Mouse (Mus musculus): ENCODE data around the gene Coro7. TPM values are rescaled to one million over a fixed set of nuclear protein-coding genes. Genes with fewer than 3 reads are reported as not detected.
A peak's percentile ranks its signal among the peaks of the same experiment; 100 is the strongest.

Coro7 gene
- polyA plus RNA-seq (2016; fragmentation: Nextera tagmentation; extraction: Ambion mirVana), result 17.6 and 19.1 TPM in 2 replicates

GRCm38 (mm10) chr16:4679121-4680018 is at the start of gene Coro7:
Coro7 (minus strand) TSS chr16:4679777.
- H3K27ac ChIP-seq, result peak within 1 kb of the TSS; percentile 81
- H3K4me1 ChIP-seq, result peaks cover 28% of the 10 kb centered on the region
- H3K4me3 ChIP-seq, result peak within 1 kb of the TSS; percentile 76
- H3K27me3 ChIP-seq (ENCODE audit: poor library complexity, severe bottlenecking), result no peaks in the 10 kb centered on the region
- under 1% methylated on average over 47 of the region's 47 CpGs for WGBS
- H3K9me3 ChIP-seq, result no peaks in the 10 kb centered on the region
- DNase-seq (ENCODE audit: extremely low spot score, low spot score), result peak; percentile 93
- peaks cover 22% of the 10 kb centered on the region for H3K36me3 ChIP-seq (replicated peaks)

DNA sequence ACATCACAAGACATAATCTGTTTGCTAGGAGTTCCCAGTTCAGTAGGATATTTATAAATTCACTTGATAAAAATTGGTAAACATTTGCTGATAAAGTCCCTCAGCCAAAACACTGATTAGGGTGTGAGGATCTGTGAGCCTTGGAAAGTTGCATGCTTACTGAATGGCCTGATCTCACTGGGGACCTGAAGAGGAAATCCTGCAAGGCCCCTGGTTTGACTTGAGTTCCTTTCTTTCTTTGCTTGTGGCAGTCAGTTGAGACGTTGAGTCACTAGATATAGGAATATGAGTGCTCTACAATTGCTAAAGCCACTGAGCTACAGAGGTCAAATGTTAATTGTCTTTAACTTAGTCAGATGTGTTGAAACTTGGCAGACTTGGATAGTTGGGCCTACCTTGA is 48.4 kb upstream of the Coro7 start:
- Histone ChIP-seq H3K36me3 (replicated peaks) (peaks cover 11% of the 10 kb centered on the region), H3K27ac (no peak overlapping the region), H3K4me3 (no peak overlapping the region; the same call in 1 of the 2 replicates), H3K4me1 (peaks cover 18% of the 10 kb centered on the region), H3K9me3 (no peaks in the 10 kb centered on the region), H3K27me3 (ENCODE audit: poor library complexity, severe bottlenecking) (peaks cover 13% of the 10 kb centered on the region; the same call in 1 of the 2 replicates)
- DNase-seq (ENCODE audit: extremely low spot score, low spot score), result no peak
- WGBS, result 76% methylated on average over 1 of the region's 1 CpGs

- WGBS, result 96% methylated on average over 1 of the region's 1 CpGs
- DNase-seq (ENCODE audit: extremely low spot score, low spot score), result no peak
- H3K4me1 ChIP-seq, result peaks cover 18% of the 10 kb centered on the region
- peaks cover 11% of the 10 kb centered on the region for H3K36me3 ChIP-seq (replicated peaks)
- no peaks in the 10 kb centered on the region for H3K9me3 ChIP-seq
- peaks cover 13% of the 10 kb centered on the region; the same call in 1 of the 2 replicates for H3K27me3 ChIP-seq (ENCODE audit: poor library complexity, severe bottlenecking)
- H3K4me3 ChIP-seq, result peak overlapping the region; percentile 89
- no peak overlapping the region for H3K27ac ChIP-seq
These were observed 47.9 kb upstream of the Coro7 start for GRCm38 (mm10) chr16:4727526-4727925.

- Histone ChIP-seq H3K36me3 (replicated peaks) (peaks cover 8% of the 10 kb centered on the region), H3K9me3 (no peaks in the 10 kb centered on the region), H3K4me3 (peak overlapping the region; percentile 89), H3K4me1 (peaks cover 18% of the 10 kb centered on the region), H3K27ac (peak overlapping the region; percentile 94), H3K27me3 (ENCODE audit: poor library complexity, severe bottlenecking) (peaks cover 13% of the 10 kb centered on the region; the same call in 1 of the 2 replicates)
- under 1% methylated on average over 40 of the region's 40 CpGs for WGBS
- no peak for DNase-seq (ENCODE audit: extremely low spot score, low spot score)
These were observed 47.1 kb upstream of the Coro7 start for GRCm38 (mm10) chr16:4726528-4727128.

DNA sequence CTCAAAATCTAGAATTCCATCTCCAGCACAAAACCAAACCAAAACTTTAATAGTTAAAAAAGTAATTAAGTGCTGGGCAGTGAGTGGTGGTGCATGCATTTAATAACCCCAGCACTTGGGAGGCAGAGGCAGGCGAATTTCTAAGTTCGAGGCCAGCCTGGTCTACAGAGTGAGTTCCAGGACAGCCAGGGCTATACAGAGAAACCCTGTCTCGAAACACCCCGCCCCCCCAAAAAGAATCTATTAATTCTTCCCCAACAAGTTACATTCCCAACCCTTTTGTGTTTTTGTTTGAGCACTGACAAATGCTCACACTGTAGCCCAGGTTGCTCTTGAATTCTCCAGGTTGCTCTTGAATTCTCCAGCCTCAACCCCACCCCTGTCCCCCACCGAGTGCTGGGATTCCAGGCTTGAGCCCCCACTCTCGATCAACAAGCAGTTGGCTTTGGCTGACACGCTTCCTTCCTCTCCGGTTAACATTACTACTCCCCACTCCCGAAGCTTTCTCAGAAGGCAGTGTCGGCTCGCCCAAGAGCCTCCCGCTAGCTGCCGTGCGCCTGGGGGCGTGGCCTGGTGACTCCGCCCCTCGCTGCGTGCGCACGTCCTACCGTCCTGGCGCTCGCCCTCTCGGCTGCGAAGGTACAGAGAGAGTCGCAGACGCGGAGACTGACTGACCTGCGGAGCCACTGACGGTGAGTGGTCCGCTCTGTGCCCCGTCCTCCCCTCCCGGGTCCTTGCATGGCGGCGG is 46.4 kb upstream of the Coro7 start, which contains the start of gene Hmox2:
TSS of gene Hmox2 (plus strand) at position 582 of the 748 bp plus-strand sequence.
- Histone ChIP-seq H3K4me3 (peak within 1 kb of the TSS; percentile 89), H3K27ac (peak within 1 kb of the TSS; percentile 94), H3K27me3 (ENCODE audit: poor library complexity, severe bottlenecking) (peaks cover 13% of the 10 kb centered on the region; the same call in 1 of the 2 replicates), H3K9me3 (no peaks in the 10 kb centered on the region), H3K4me1 (peaks cover 18% of the 10 kb centered on the region), H3K36me3 (replicated peaks) (peaks cover 4% of the 10 kb centered on the region)
- DNase-seq (ENCODE audit: extremely low spot score, low spot score), result peak; percentile 90
- WGBS, result 6% methylated on average over 35 of the region's 35 CpGs

- DNase-seq (ENCODE audit: extremely low spot score, low spot score), result no peak
- Histone ChIP-seq H3K4me1 (peaks cover 18% of the 10 kb centered on the region), H3K36me3 (replicated peaks) (peaks cover 4% of the 10 kb centered on the region), H3K4me3 (no peak overlapping the region), H3K27me3 (ENCODE audit: poor library complexity, severe bottlenecking) (peaks cover 13% of the 10 kb centered on the region; the same call in 1 of the 2 replicates), H3K9me3 (no peaks in the 10 kb centered on the region), H3K27ac (no peak overlapping the region)
- 82% methylated on average over 4 of the region's 4 CpGs for WGBS
These were observed 45.7 kb upstream of the Coro7 start for GRCm38 (mm10) chr16:4725266-4725665.

- Histone ChIP-seq H3K4me1 (peaks cover 32% of the 10 kb centered on the region), H3K9me3 (no peaks in the 10 kb centered on the region), H3K27ac (no peak overlapping the region), H3K27me3 (ENCODE audit: poor library complexity, severe bottlenecking) (peaks cover 13% of the 10 kb centered on the region; the same call in 1 of the 2 replicates), H3K4me3 (no peak overlapping the region), H3K36me3 (replicated peaks) (no peaks in the 10 kb centered on the region)
- 71% methylated on average over 3 of the region's 3 CpGs for WGBS
- DNase-seq (ENCODE audit: extremely low spot score, low spot score), result no peak
These were observed 43.3 kb upstream of the Coro7 start for GRCm38 (mm10) chr16:4722915-4723209.

- Histone ChIP-seq H3K9me3 (no peaks in the 10 kb centered on the region), H3K4me1 (peaks cover 33% of the 10 kb centered on the region), H3K4me3 (no peak overlapping the region), H3K36me3 (replicated peaks) (no peaks in the 10 kb centered on the region), H3K27me3 (ENCODE audit: poor library complexity, severe bottlenecking) (peaks cover 13% of the 10 kb centered on the region; the same call in 1 of the 2 replicates), H3K27ac (no peak overlapping the region)
- no peak for DNase-seq (ENCODE audit: extremely low spot score, low spot score)
- WGBS, result 83% methylated on average over 7 of the region's 7 CpGs
These were observed 42.7 kb upstream of the Coro7 start for GRCm38 (mm10) chr16:4722128-4722914.

DNA sequence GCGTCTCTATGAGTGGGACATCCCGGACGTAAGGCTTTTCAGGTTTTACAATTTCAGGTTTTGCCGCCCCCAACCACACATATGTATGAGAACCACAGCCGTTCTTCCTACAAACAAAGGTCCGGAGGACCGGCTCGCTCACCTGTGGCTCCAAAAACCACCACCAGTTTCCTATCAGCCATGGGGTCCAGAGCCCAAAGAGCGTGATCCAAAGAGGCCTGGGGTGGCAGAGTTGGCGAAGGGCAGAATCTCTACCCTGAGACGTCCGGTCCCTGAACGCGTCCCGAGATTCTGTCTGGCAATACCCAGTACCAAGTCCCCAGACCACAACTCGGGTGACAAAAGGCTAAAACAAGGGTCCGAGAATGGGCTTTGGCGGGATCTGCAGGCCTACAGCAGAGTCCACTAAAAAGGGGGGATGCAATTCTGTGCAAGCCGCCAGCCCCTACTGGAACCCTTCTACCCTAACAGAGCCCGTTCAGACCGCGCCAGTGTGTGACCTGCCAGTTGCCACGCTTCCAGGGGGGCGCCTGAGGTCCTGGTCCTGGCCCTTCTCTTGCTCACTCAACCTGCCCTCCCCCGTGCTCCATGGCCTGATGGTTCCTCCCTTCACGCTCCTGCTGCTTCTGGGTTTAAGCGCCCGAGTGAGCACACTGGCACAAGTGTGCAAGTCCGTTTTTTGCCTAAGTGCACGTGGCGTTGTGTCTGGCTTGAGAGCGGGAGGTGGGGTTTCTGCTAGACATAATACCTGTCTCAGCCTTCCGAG is 39.4 kb upstream of the Coro7 start, which contains the start of gene Nmral1:
TSS of gene Nmral1 (minus strand) at position 604 of the 766 bp plus-strand sequence.
- H3K4me1 ChIP-seq, result peaks cover 19% of the 10 kb centered on the region
- H3K9me3 ChIP-seq, result no peaks in the 10 kb centered on the region
- peak within 1 kb of the TSS; percentile 99 for H3K27ac ChIP-seq
- H3K36me3 ChIP-seq (replicated peaks), result peaks cover 31% of the 10 kb centered on the region
- H3K27me3 ChIP-seq (ENCODE audit: poor library complexity, severe bottlenecking), result no peaks in the 10 kb centered on the region
- WGBS, result 12% methylated on average over 33 of the region's 33 CpGs
- H3K4me3 ChIP-seq, result peak within 1 kb of the TSS; percentile 69
- DNase-seq (ENCODE audit: extremely low spot score, low spot score), result peak; percentile 84

DNA sequence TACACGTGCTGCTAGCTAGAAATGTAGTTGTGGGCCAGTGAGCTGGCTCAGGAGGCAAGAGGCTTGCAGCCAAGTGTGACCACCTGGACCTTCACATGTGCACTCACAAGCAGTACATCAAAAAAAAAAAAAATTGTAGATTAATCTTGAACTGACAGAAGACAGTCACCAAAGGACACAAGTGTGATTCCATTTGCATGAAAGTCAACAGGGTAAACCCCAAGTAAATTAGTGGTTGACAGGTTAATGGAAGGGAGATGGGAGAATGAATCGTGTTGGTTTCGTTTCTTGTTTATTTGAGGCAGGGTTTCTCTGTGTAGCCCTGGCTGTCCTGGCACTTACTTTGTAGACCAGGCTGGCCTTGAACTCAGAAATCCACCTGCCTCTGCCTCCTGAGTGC is 38.3 kb upstream of the Coro7 start:
- peaks cover 19% of the 10 kb centered on the region for H3K4me1 ChIP-seq
- peak overlapping the region; percentile 99 for H3K27ac ChIP-seq
- H3K27me3 ChIP-seq (ENCODE audit: poor library complexity, severe bottlenecking), result no peaks in the 10 kb centered on the region
- peaks cover 41% of the 10 kb centered on the region for H3K36me3 ChIP-seq (replicated peaks)
- WGBS, result 82% methylated on average over 3 of the region's 3 CpGs
- DNase-seq (ENCODE audit: extremely low spot score, low spot score), result no peak
- H3K4me3 ChIP-seq, result peak overlapping the region; percentile 69
- H3K9me3 ChIP-seq, result no peaks in the 10 kb centered on the region

- peaks cover 10% of the 10 kb centered on the region for H3K4me1 ChIP-seq
- H3K36me3 ChIP-seq (replicated peaks), result peaks cover 79% of the 10 kb centered on the region
- DNase-seq (ENCODE audit: extremely low spot score, low spot score), result no peak
- H3K4me3 ChIP-seq, result no peak overlapping the region
- no peaks in the 10 kb centered on the region for H3K27me3 ChIP-seq (ENCODE audit: poor library complexity, severe bottlenecking)
- no peak overlapping the region for H3K27ac ChIP-seq
- H3K9me3 ChIP-seq, result no peaks in the 10 kb centered on the region
- WGBS, result 93% methylated on average over 17 of the region's 17 CpGs
These were observed 34.5 kb upstream of the Coro7 start for GRCm38 (mm10) chr16:4713861-4714710.

Measured in forebrain, embryonic 10.5 days (tissue).